Mouse (Mus musculus) hindbrain, embryonic 14.5 days (tissue): ENCODE data around the gene Pkdrej. TPM values are rescaled to one million over a fixed set of nuclear protein-coding genes. Genes with fewer than 3 reads are reported as not detected.
"Not testable (repeated sequence)": the region's sequence is repeated elsewhere in the genome, so short reads cannot be mapped to it uniquely, and the experiment has no call there.

ENCODE experiments used
- ATAC-seq: fragments of 200-750 bp; cut with Nextera tagmentation; 2 replicates; pipeline ENCODE4 v1.8.0; 2017; ENCODE audit warnings: moderate number of reproducible peaks, mild to moderate bottlenecking, moderate TSS enrichment, moderate library complexity; ENCODE audit not compliant: low FRiP score
- DNase-seq: peaks from one replicate; pipeline ENCODE4 v3.0.0-alpha.2; 2015; ENCODE audit warnings: low spot score
- H3K27ac ChIP-seq: fragments of 300-500 bp; sonication (generic); 2 replicates; pipeline ENCODE4 v1.5.1; 2014; ENCODE audit warnings: mild to moderate bottlenecking, moderate library complexity
- H3K27me3 ChIP-seq: fragments of 300-500 bp; sonication (generic); 2 replicates; pipeline ENCODE4 v1.6.1; 2014; ENCODE audit warnings: mild to moderate bottlenecking, low read length, mixed read lengths; ENCODE audit not compliant: control insufficient read depth, insufficient read depth
- H3K36me3 ChIP-seq: fragments of 300-500 bp; sonication (generic); replicated peaks from 2 replicates; pipeline ENCODE4 v1.6.1; 2014; ENCODE audit not compliant: control insufficient read depth, insufficient read depth
- H3K4me1 ChIP-seq: fragments of 300-500 bp; sonication (generic); replicated peaks from 2 replicates; pipeline ENCODE4 v1.6.1; 2014; ENCODE audit warnings: antibody characterized with exemption, low read length, mixed read lengths; ENCODE audit not compliant: control insufficient read depth, insufficient read depth
- H3K4me2 ChIP-seq: fragments of 300-500 bp; sonication (generic); replicated peaks from 2 replicates; pipeline ENCODE4 v1.6.1; 2014; ENCODE audit warnings: mild to moderate bottlenecking, moderate library complexity
- H3K4me3 ChIP-seq: fragments of 300-500 bp; sonication (generic); replicated peaks from 2 replicates; pipeline ENCODE4 v1.5.1; 2014; ENCODE audit warnings: mild to moderate bottlenecking, low read length
- H3K9ac ChIP-seq: fragments of 300-500 bp; sonication (generic); 2 replicates; pipeline ENCODE4 v1.6.1; 2014
- H3K9me3 ChIP-seq: fragments of 300-500 bp; sonication (generic); 2 replicates; pipeline ENCODE4 v1.6.1; 2016; ENCODE audit warnings: low read length; ENCODE audit not compliant: control insufficient read depth
- WGBS: fragments of 180-500 bp; shearing (Covaris S2); extraction: QIAGEN DNeasy Blood & Tissue Kit; methylation state at CpG from one replicate; pipeline ENCODE4 v1.1.7; 2014; 5-methylcytosine and 5-hydroxymethylcytosine counted together
- polyA plus RNA-seq: library from polyadenylated mRNA; unstranded; fragments of >200 nt; fragmentation: Nextera tagmentation; extraction: Ambion mirVana; gene quantifications from 2 replicates; pipeline ENCODE4 v1.2.1, GENCODE M21; 2014

Gene Pkdrej
- 0.10 and 0.11 TPM in 2 replicates for polyA plus RNA-seq

GRCm38 (mm10) chr15:85821203-85822010 lies at the start of gene Pkdrej:
TSS of gene Pkdrej (minus strand) at chr15:85821734.
- Histone ChIP-seq H3K4me3 (peak within 1 kb of the TSS; percentile 46), H3K4me1 (peaks cover 3% of the 10 kb centered on the region; the same call in 1 of the 2 replicates), H3K4me2 (peak within 1 kb of the TSS; percentile 94), H3K36me3 (no peaks in the 10 kb centered on the region), H3K27ac (no peak within 1 kb of the TSS), H3K9ac (peak within 1 kb of the TSS; percentile 72), H3K9me3 (peaks cover 6% of the 10 kb centered on the region; the same call in 1 of the 2 replicates), H3K27me3 (peaks cover 27% of the 10 kb centered on the region)
- 2% methylated on average over 65 of the region's 65 CpGs for WGBS
- ATAC-seq (peak; percentile 64; the same call in 1 of the 2 replicates), DNase-seq (no peak)

DNA sequence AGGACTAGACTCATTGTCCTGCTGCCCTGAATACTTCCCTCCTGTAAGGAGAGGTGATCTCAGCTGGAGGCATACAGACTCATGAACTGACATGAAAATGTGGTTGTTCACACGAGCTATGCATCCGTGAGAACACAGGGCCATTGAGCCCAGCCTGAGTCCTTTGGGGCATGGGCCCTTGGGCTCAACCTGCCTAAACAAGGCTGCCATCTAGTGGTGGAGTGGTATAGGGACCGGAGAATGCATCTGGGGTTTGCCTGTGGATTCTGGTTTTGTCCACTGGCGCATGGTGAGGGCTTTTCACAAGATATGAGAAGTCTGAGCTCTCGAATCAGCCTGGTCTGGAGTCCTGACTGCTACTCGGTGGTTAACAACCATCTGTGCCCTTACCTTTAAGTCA lies 46.2 kb upstream of the Pkdrej start:
- Histone ChIP-seq H3K4me3 (no peak overlapping the region), H3K9ac (no peak overlapping the region), H3K4me2 (no peak overlapping the region), H3K27me3 (no peaks in the 10 kb centered on the region), H3K27ac (no peak overlapping the region), H3K4me1 (no peaks in the 10 kb centered on the region), H3K9me3 (no peaks in the 10 kb centered on the region), H3K36me3 (0 out of 2 replicates have a peak, but pooled peaks cover 10% of the 10 kb centered on the region)
- WGBS, result 51% methylated on average over 6 of the region's 6 CpGs
- ATAC-seq (no peak), DNase-seq (peak; percentile 78)

DNA sequence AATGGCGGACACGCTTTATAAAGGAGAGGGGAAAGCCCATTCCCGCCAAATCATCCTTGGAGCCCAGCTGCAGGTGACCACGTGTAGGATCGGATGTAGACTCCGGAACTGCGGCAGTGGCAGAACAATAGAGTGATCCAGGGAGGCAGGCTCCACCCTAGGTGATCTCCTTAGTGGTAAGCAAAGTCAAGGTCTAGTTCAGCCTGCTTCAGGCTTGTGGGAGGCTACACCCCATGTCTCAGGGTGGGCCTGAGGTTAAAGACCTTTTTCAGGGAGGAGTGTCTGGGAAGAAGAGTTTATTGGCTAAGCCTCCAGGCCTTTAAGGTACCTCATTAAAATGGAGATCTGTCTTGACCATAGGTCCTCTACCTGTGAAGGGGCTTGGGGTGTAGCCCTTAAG lies 44.4 kb upstream of the Pkdrej start:
- not testable (repeated sequence) for ATAC-seq, H3K36me3 ChIP-seq, H3K9ac ChIP-seq, H3K4me1 ChIP-seq, H3K4me3 ChIP-seq, H3K27me3 ChIP-seq, H3K27ac ChIP-seq, DNase-seq, H3K4me2 ChIP-seq, H3K9me3 ChIP-seq
- WGBS, result 90% methylated on average over 7 of the region's 7 CpGs

DNA sequence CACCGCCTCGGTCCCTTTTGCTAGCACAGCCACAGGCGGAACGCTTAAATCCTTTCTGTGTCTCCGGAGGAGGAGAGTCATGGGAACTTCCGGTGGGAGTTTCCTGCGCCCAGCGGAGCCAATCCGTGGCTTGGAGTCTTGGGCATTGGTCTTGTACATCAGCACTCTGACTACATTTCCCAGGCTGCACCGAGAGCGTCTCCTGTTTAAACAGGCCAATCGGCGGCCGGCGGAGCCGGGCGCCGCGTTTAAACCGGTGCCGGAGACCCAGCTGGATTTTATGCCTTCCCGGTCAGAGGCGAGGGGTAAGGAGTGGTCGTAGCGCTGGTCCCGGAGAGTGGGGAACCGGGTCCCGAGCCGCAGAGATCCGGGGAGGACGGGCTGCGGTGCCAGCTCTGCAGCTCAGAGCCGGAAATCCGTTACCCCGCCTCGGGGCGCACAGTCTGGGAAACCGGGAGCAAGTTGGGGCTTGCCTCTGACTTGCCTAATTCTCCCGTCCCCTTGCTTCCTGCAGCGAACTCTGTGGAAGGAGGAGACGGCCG lies 38.0 kb upstream of the Pkdrej start, which contains the start of gene Gtse1:
Gene Gtse1 (plus strand): TSS at position 256 of the 542 bp plus-strand sequence.
- DNase-seq (peak; percentile 95), ATAC-seq (peak; percentile 97)
- H3K4me1 ChIP-seq, result peaks cover 12% of the 10 kb centered on the region; the same call in 1 of the 2 replicates
- no peaks in the 10 kb centered on the region for H3K9me3 ChIP-seq
- peak within 1 kb of the TSS; percentile 58 for H3K9ac ChIP-seq
- under 1% methylated on average over 42 of the region's 42 CpGs for WGBS
- H3K36me3 ChIP-seq, result no peaks in the 10 kb centered on the region
- peak within 1 kb of the TSS; percentile 38 for H3K4me3 ChIP-seq
- H3K27me3 ChIP-seq, result no peaks in the 10 kb centered on the region
- peak within 1 kb of the TSS; percentile 68 for H3K4me2 ChIP-seq
- H3K27ac ChIP-seq, result peak within 1 kb of the TSS; percentile 55

GRCm38 (mm10) chr15:85858980-85859489 lies 37.5 kb upstream of the Pkdrej start:
- Histone ChIP-seq H3K9ac (peak overlapping the region; percentile 58), H3K27ac (peak overlapping the region; percentile 55), H3K9me3 (no peaks in the 10 kb centered on the region), H3K4me2 (peak overlapping the region; percentile 68), H3K27me3 (no peaks in the 10 kb centered on the region), H3K4me1 (peaks cover 12% of the 10 kb centered on the region; the same call in 1 of the 2 replicates), H3K36me3 (no peaks in the 10 kb centered on the region), H3K4me3 (peak overlapping the region; percentile 38)
- DNase-seq (no peak), ATAC-seq (0 out of 2 replicates have a peak, but pooled peaks have one; percentile 13)
- 8% methylated on average over 15 of the region's 15 CpGs for WGBS

GRCm38 (mm10) chr15:85851656-85852392 lies 30.3 kb upstream of the Pkdrej start:
- no peak for ATAC-seq

DNA sequence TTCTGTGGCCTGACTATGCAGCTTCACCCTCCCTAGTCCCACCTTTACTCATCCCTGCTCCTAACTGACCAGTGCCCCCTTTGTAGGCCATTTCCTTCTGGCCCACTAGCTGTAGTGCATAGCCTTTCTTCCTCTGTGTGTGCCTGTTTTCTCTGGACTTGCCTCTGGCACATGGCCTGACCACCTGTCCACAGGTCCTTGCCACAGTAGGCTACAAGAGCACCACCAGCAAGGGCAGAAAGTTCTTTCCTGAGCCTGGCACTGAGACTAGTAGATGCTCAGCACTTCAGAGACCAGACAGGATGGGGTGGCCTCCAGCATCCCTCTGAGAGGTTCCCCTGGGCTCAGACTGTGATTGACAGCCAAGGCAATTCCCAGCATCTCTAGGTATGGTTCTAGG lies 23.5 kb upstream of the Pkdrej start:
- H3K9ac ChIP-seq, result no peak overlapping the region
- H3K4me3 ChIP-seq, result no peak overlapping the region
- DNase-seq (no peak), ATAC-seq (no peak)
- no peaks in the 10 kb centered on the region for H3K36me3 ChIP-seq
- no peaks in the 10 kb centered on the region for H3K27me3 ChIP-seq
- no peak overlapping the region for H3K27ac ChIP-seq
- no peaks in the 10 kb centered on the region for H3K4me1 ChIP-seq
- H3K9me3 ChIP-seq, result no peaks in the 10 kb centered on the region
- no peak overlapping the region for H3K4me2 ChIP-seq

More at GRCm38 (mm10) chr15:85851656-85852392, 30.3 kb upstream of the Pkdrej start:
- no peak overlapping the region for H3K4me3 ChIP-seq
- no peak for DNase-seq
- no peaks in the 10 kb centered on the region for H3K9me3 ChIP-seq
- no peak overlapping the region for H3K4me2 ChIP-seq
- H3K4me1 ChIP-seq, result no peaks in the 10 kb centered on the region
- 84% methylated on average over 12 of the region's 12 CpGs for WGBS
- H3K27me3 ChIP-seq, result no peaks in the 10 kb centered on the region
- H3K27ac ChIP-seq, result no peak overlapping the region
- H3K9ac ChIP-seq, result no peak overlapping the region
- no peaks in the 10 kb centered on the region for H3K36me3 ChIP-seq

GRCm38 (mm10) chr15:85841796-85842360 lies 20.3 kb upstream of the Pkdrej start:
- Histone ChIP-seq H3K4me3 (no peak overlapping the region), H3K27me3 (no peaks in the 10 kb centered on the region), H3K9me3 (no peaks in the 10 kb centered on the region), H3K9ac (no peak overlapping the region), H3K4me2 (no peak overlapping the region), H3K4me1 (no peaks in the 10 kb centered on the region), H3K36me3 (no peaks in the 10 kb centered on the region), H3K27ac (no peak overlapping the region)
- DNase-seq (no peak), ATAC-seq (no peak)
- 74% methylated on average over 5 of the region's 5 CpGs for WGBS
